Mouse (Mus musculus) midbrain, embryonic 14.5 days (tissue): Measurements from ENCODE around the gene Pifo. TPM values are rescaled to one million over a fixed set of nuclear protein-coding genes. Genes with fewer than 3 reads are reported as not detected.
"Not testable (repeated sequence)": the region's sequence is repeated elsewhere in the genome, so short reads cannot be mapped to it uniquely, and the experiment has no call there.

Experiments
- ATAC-seq: fragments of 200-750 bp; cut with Nextera tagmentation; 2 replicates; pipeline ENCODE4 v1.8.0; 2017; ENCODE audit warnings: moderate number of reproducible peaks, moderate library complexity; ENCODE audit not compliant: low FRiP score, low TSS enrichment
- DNase-seq: peaks from one replicate; pipeline ENCODE4 v3.0.0-alpha.2; 2015
- H3K27ac ChIP-seq: fragments of 300-500 bp; sonication (generic); replicated peaks from 2 replicates; pipeline ENCODE4 v1.5.1; 2014; ENCODE audit warnings: mild to moderate bottlenecking, low read depth, low read length, moderate library complexity
- H3K27me3 ChIP-seq: fragments of 300-500 bp; sonication (generic); 2 replicates; pipeline ENCODE4 v1.6.1; 2014; ENCODE audit warnings: low read length, control low read depth, mixed read lengths; ENCODE audit not compliant: control insufficient read depth, insufficient read depth
- H3K36me3 ChIP-seq: fragments of 300-500 bp; sonication (generic); 2 replicates; pipeline ENCODE4 v1.6.1; 2014; ENCODE audit warnings: low read length, control low read depth; ENCODE audit not compliant: control insufficient read depth, insufficient read depth
- H3K4me1 ChIP-seq: fragments of 300-500 bp; sonication (generic); 2 replicates; pipeline ENCODE4 v1.6.1; 2014; ENCODE audit warnings: mild to moderate bottlenecking, antibody characterized with exemption, low read length, control low read depth; ENCODE audit not compliant: control insufficient read depth, insufficient read depth
- H3K4me2 ChIP-seq: fragments of 300-500 bp; sonication (generic); 2 replicates; pipeline ENCODE4 v1.6.1; 2014; ENCODE audit warnings: mild to moderate bottlenecking, low read length, moderate library complexity
- H3K4me3 ChIP-seq: fragments of 300-500 bp; sonication (generic); replicated peaks from 2 replicates; pipeline ENCODE4 v1.5.1; 2014; ENCODE audit warnings: low read depth, low read length
- H3K9ac ChIP-seq: fragments of 300-500 bp; sonication (generic); replicated peaks from 2 replicates; pipeline ENCODE4 v1.6.1; 2014; ENCODE audit warnings: mild to moderate bottlenecking, low read length, moderate library complexity
- H3K9me3 ChIP-seq: fragments of 300-500 bp; sonication (generic); 2 replicates; pipeline ENCODE4 v1.6.1; 2016; ENCODE audit warnings: low read length, control low read depth, mixed read lengths; ENCODE audit not compliant: control insufficient read depth
- WGBS: fragments of 180-500 bp; shearing (Covaris S2); extraction: QIAGEN DNeasy Blood & Tissue Kit; methylation state at CpG from one replicate; pipeline ENCODE4 v1.1.7; 2014; 5-methylcytosine and 5-hydroxymethylcytosine counted together
- polyA plus RNA-seq: library from polyadenylated mRNA; unstranded; fragments of >200 nt; fragmentation: Nextera tagmentation; extraction: Ambion mirVana; gene quantifications from 2 replicates; pipeline ENCODE4 v1.2.1, GENCODE M21; 2014

Pifo gene
- polyA plus RNA-seq: 3.0 and 5.2 TPM in 2 replicates

- no peak for DNase-seq
- no peak for ATAC-seq
- no peaks in the 10 kb centered on the region for H3K9me3 ChIP-seq
- H3K27me3 ChIP-seq: no peaks in the 10 kb centered on the region
- H3K9ac ChIP-seq: no peak within 1 kb of the TSS
- no peak within 1 kb of the TSS for H3K4me3 ChIP-seq
- H3K36me3 ChIP-seq: no peaks in the 10 kb centered on the region
- WGBS: 86% methylated on average over 2 of the region's 2 CpGs
- H3K27ac ChIP-seq: no peak within 1 kb of the TSS
- no peak within 1 kb of the TSS for H3K4me2 ChIP-seq
- no peaks in the 10 kb centered on the region for H3K4me1 ChIP-seq
Observed at GRCm38 (mm10) chr3:106014546-106014945, at the start of gene Pifo. Gene Pifo, minus strand, starts transcription at chr3:106014646.

- H3K27ac ChIP-seq: no peak overlapping the region
- ATAC-seq: no peak
- no peaks in the 10 kb centered on the region for H3K36me3 ChIP-seq
- no peak overlapping the region for H3K9ac ChIP-seq
- DNase-seq: no peak
- H3K27me3 ChIP-seq: no peaks in the 10 kb centered on the region
- 93% methylated on average over 3 of the region's 3 CpGs for whole genome bisulfite sequencing
- H3K4me1 ChIP-seq: no peaks in the 10 kb centered on the region
- H3K4me3 ChIP-seq: no peak overlapping the region
- no peak overlapping the region for H3K4me2 ChIP-seq
- no peaks in the 10 kb centered on the region for H3K9me3 ChIP-seq
Observed at GRCm38 (mm10) chr3:106057966-106058365, 43.5 kb upstream of the Pifo start.

- H3K27ac ChIP-seq: no peak overlapping the region
- H3K4me3 ChIP-seq: no peak overlapping the region
- no peaks in the 10 kb centered on the region for H3K9me3 ChIP-seq
- ATAC-seq (no peak), DNase-seq (no peak)
- no peaks in the 10 kb centered on the region for H3K36me3 ChIP-seq
- H3K27me3 ChIP-seq: no peaks in the 10 kb centered on the region
- no peak overlapping the region for H3K4me2 ChIP-seq
- H3K4me1 ChIP-seq: no peaks in the 10 kb centered on the region
- WGBS: 78% methylated on average over 18 of the region's 18 CpGs
- no peak overlapping the region for H3K9ac ChIP-seq
Observed at GRCm38 (mm10) chr3:106051896-106052295, 37.5 kb upstream of the Pifo start.

GRCm38 (mm10) chr3:106040306-106040705 lies 25.9 kb upstream of the Pifo start:
- Histone ChIP-seq H3K9ac (no peak overlapping the region), H3K4me2 (no peak overlapping the region), H3K27ac (no peak overlapping the region), H3K9me3 (no peaks in the 10 kb centered on the region), H3K4me1 (no peaks in the 10 kb centered on the region), H3K27me3 (no peaks in the 10 kb centered on the region), H3K36me3 (no peaks in the 10 kb centered on the region), H3K4me3 (no peak overlapping the region)
- DNase-seq (no peak), ATAC-seq (no peak)
- 94% methylated on average over 2 of the region's 2 CpGs for WGBS

- H3K9ac ChIP-seq: no peak within 1 kb of the TSS
- H3K4me2 ChIP-seq: no peak within 1 kb of the TSS
- no peaks in the 10 kb centered on the region for H3K36me3 ChIP-seq
- no peak within 1 kb of the TSS for H3K27ac ChIP-seq
- H3K9me3 ChIP-seq: no peaks in the 10 kb centered on the region
- no peak for DNase-seq
- 88% methylated on average over 1 of the region's 1 CpGs for WGBS
- H3K27me3 ChIP-seq: no peaks in the 10 kb centered on the region
- no peak for ATAC-seq
- no peaks in the 10 kb centered on the region for H3K4me1 ChIP-seq
- no peak within 1 kb of the TSS for H3K4me3 ChIP-seq
Observed at GRCm38 (mm10) chr3:106032781-106033180, 18.3 kb upstream of the Pifo start, which contains the start of gene Chil5. Gene Chil5, minus strand, starts transcription at chr3:106032814.

GRCm38 (mm10) chr3:106024135-106024534 lies 9.7 kb upstream of the Pifo start:
- H3K9ac ChIP-seq: no peak overlapping the region
- no peak overlapping the region for H3K27ac ChIP-seq
- H3K9me3 ChIP-seq: no peaks in the 10 kb centered on the region
- ATAC-seq (no peak), DNase-seq (no peak)
- H3K4me2 ChIP-seq: no peak overlapping the region
- no peaks in the 10 kb centered on the region for H3K36me3 ChIP-seq
- 88% methylated on average over 2 of the region's 2 CpGs for WGBS
- H3K4me1 ChIP-seq: no peaks in the 10 kb centered on the region
- H3K27me3 ChIP-seq: no peaks in the 10 kb centered on the region
- no peak overlapping the region for H3K4me3 ChIP-seq

- DNase-seq (peak; percentile 17), ATAC-seq (no peak)
- Histone ChIP-seq H3K9ac (no peak overlapping the region), H3K36me3 (no peaks in the 10 kb centered on the region), H3K27ac (no peak overlapping the region), H3K4me3 (no peak overlapping the region), H3K4me1 (no peaks in the 10 kb centered on the region), H3K4me2 (no peak overlapping the region), H3K27me3 (no peaks in the 10 kb centered on the region), H3K9me3 (no peaks in the 10 kb centered on the region)
Observed at GRCm38 (mm10) chr3:106021840-106022239, 7.4 kb upstream of the Pifo start.

- H3K27me3 ChIP-seq, H3K36me3 ChIP-seq, H3K27ac ChIP-seq, H3K4me3 ChIP-seq, H3K9ac ChIP-seq, H3K4me2 ChIP-seq, H3K9me3 ChIP-seq, H3K4me1 ChIP-seq, ATAC-seq, DNase-seq: not testable (repeated sequence)
- WGBS: 66% methylated on average over 10 of the region's 10 CpGs
Observed at GRCm38 (mm10) chr3:106003360-106003759, 11.1 kb downstream of the Pifo start.

- ATAC-seq (peak; percentile 81), DNase-seq (peak; percentile 83)
- Histone ChIP-seq H3K4me2 (peak overlapping the region; percentile 54), H3K36me3 (no peaks in the 10 kb centered on the region), H3K9me3 (no peaks in the 10 kb centered on the region), H3K4me3 (peak overlapping the region; percentile 21; the same call in 1 of the 2 replicates), H3K27me3 (no peaks in the 10 kb centered on the region), H3K27ac (no peak overlapping the region), H3K9ac (0 out of 2 replicates have a peak overlapping the region, but pooled peaks have one; percentile 10), H3K4me1 (peaks cover 6% of the 10 kb centered on the region; the same call in 1 of the 2 replicates)
- WGBS: 22% methylated on average over 17 of the region's 17 CpGs
Observed at GRCm38 (mm10) chr3:106001416-106002370, 12.8 kb downstream of the Pifo start.
